Mouse (Mus musculus) thymus, adult 2 months (tissue): ENCODE data around the gene Ttc36. TPM values are rescaled to one million over a fixed set of nuclear protein-coding genes. Genes with fewer than 3 reads are reported as not detected.

Experiments used
- DNase-seq: peaks from one replicate; pipeline ENCODE4 v3.0.0; 2021
- H3K27ac ChIP-seq: fragments of 200-500 bp; 2 replicates; pipeline ENCODE4 v1.5.1; 2012; ENCODE audit warnings: low read length, control low read depth; ENCODE audit not compliant: control insufficient read depth, insufficient read depth
- H3K27me3 ChIP-seq: fragments of 200-500 bp; 2 replicates; pipeline ENCODE4 v1.6.1; 2012; ENCODE audit warnings: mild to moderate bottlenecking, low read length, moderate library complexity, mixed read lengths; ENCODE audit not compliant: control insufficient read depth, insufficient read depth
- H3K36me3 ChIP-seq: fragments of 200-500 bp; 2 replicates; pipeline ENCODE4 v1.6.1; 2012; ENCODE audit warnings: mild to moderate bottlenecking, low read length, moderate library complexity; ENCODE audit not compliant: control insufficient read depth, insufficient read depth
- H3K4me1 ChIP-seq: fragments of 200-500 bp; replicated peaks from 2 replicates; pipeline ENCODE4 v1.6.1; 2012; ENCODE audit warnings: low read length; ENCODE audit not compliant: control insufficient read depth, insufficient read depth
- H3K4me3 ChIP-seq: fragments of 200-500 bp; 2 replicates; pipeline ENCODE4 v1.5.1; 2012; ENCODE audit warnings: mild to moderate bottlenecking, low read length, control low read depth, moderate library complexity; ENCODE audit not compliant: control insufficient read depth, insufficient read depth
- CTCF ChIP-seq: fragments of 200-500 bp; IDR thresholded peaks from 2 replicates; pipeline ENCODE4 v1.5.1; 2012; ENCODE audit warnings: mild to moderate bottlenecking, control low read depth, low read length, moderate library complexity, borderline replicate concordance; ENCODE audit not compliant: control insufficient read depth, poor library complexity, insufficient read depth; ENCODE audit errors: extremely low read depth
- POLR2A ChIP-seq: fragments of 200-500 bp; IDR thresholded peaks from 2 replicates; pipeline ENCODE4 v1.6.1; 2012; ENCODE audit warnings: mild to moderate bottlenecking, low read length, control low read depth, moderate library complexity; ENCODE audit not compliant: control insufficient read depth, poor library complexity, insufficient read depth; ENCODE audit errors: extremely low read depth
- WGBS: fragments of 180-500 bp; shearing (Covaris S2); methylation state at CpG from one replicate; pipeline ENCODE4 v1.1.7; 2018; 5-methylcytosine and 5-hydroxymethylcytosine counted together
- polyA plus RNA-seq: library from polyadenylated mRNA; depleted of rRNA; stranded (reverse); fragments of >200 nt; gene quantifications from 2 replicates; pipeline ENCODE4 v1.2.3, GENCODE M21; 2012

The Ttc36 gene
- polyA plus RNA-seq, 1 experiment, result 4.3 TPM

- Histone ChIP-seq H3K4me1 (no peaks in the 10 kb centered on the region), H3K36me3 (peaks cover 71% of the 10 kb centered on the region)
Observed at GRCm38 (mm10) chr9:44807141-44807540, 4.3 kb upstream of the Ttc36 start.

GRCm38 (mm10) chr9:44805536-44805935 is 2.7 kb upstream of the Ttc36 start:
- TF ChIP-seq POLR2A, result no peak
- no peak for TF ChIP-seq CTCF

More at GRCm38 (mm10) chr9:44807141-44807540, 4.3 kb upstream of the Ttc36 start:
- 95% methylated on average over 5 of the region's 5 CpGs for WGBS
- H3K27me3 ChIP-seq, result no peaks in the 10 kb centered on the region
- TF ChIP-seq CTCF (no peak), POLR2A (no peak)
- no peak for DNase-seq
- H3K4me3 ChIP-seq, result no peak overlapping the region
- no peak overlapping the region for H3K27ac ChIP-seq

GRCm38 (mm10) chr9:44804678-44805077 is 1.8 kb upstream of the Ttc36 start:
- DNase-seq, result no peak
- WGBS, result 97% methylated on average over 10 of the region's 10 CpGs
- no peak overlapping the region for H3K27ac ChIP-seq
- H3K36me3 ChIP-seq, result peaks cover 47% of the 10 kb centered on the region
- no peaks in the 10 kb centered on the region for H3K27me3 ChIP-seq
- no peak for TF ChIP-seq CTCF
- no peak for TF ChIP-seq POLR2A
- peaks cover 1% of the 10 kb centered on the region; the same call in 1 of the 2 replicates for H3K4me1 ChIP-seq
- H3K4me3 ChIP-seq, result no peak overlapping the region

More at GRCm38 (mm10) chr9:44805536-44805935, 2.7 kb upstream of the Ttc36 start:
- DNase-seq, result no peak
- Histone ChIP-seq H3K4me3 (no peak overlapping the region), H3K4me1 (no peaks in the 10 kb centered on the region), H3K27me3 (no peaks in the 10 kb centered on the region), H3K27ac (no peak overlapping the region), H3K36me3 (peaks cover 56% of the 10 kb centered on the region)
- 97% methylated on average over 5 of the region's 5 CpGs for WGBS

GRCm38 (mm10) chr9:44801669-44802068 is 1.2 kb downstream of the Ttc36 start:
- WGBS, result 79% methylated on average over 6 of the region's 6 CpGs
- H3K27ac ChIP-seq, result no peak overlapping the region
- peaks cover 8% of the 10 kb centered on the region for H3K4me1 ChIP-seq
- DNase-seq, result no peak
- H3K36me3 ChIP-seq, result peaks cover 17% of the 10 kb centered on the region
- TF ChIP-seq CTCF (no peak), POLR2A (no peak)
- no peaks in the 10 kb centered on the region; the same call in 1 of the 2 replicates for H3K27me3 ChIP-seq
- H3K4me3 ChIP-seq, result no peak overlapping the region

- WGBS, result 49% methylated on average over 9 of the region's 9 CpGs
- Histone ChIP-seq H3K4me3 (no peak overlapping the region), H3K27ac (no peak overlapping the region), H3K4me1 (peaks cover 8% of the 10 kb centered on the region), H3K36me3 (peaks cover 2% of the 10 kb centered on the region; the same call in 1 of the 2 replicates), H3K27me3 (no peaks in the 10 kb centered on the region; the same call in 1 of the 2 replicates)
- no peak for DNase-seq
- no peak for TF ChIP-seq CTCF
- no peak for TF ChIP-seq POLR2A
Observed at GRCm38 (mm10) chr9:44799958-44800324, 2.9 kb downstream of the Ttc36 start.

- Histone ChIP-seq H3K4me3 (peak within 1 kb of the TSS; percentile 42), H3K27me3 (no peaks in the 10 kb centered on the region; the same call in 1 of the 2 replicates), H3K4me1 (peaks cover 8% of the 10 kb centered on the region), H3K27ac (no peak within 1 kb of the TSS), H3K36me3 (no peaks in the 10 kb centered on the region)
- no peak for TF ChIP-seq CTCF
- no peak for TF ChIP-seq POLR2A
- peak; percentile 73 for DNase-seq
- under 1% methylated on average over 75 of the region's 75 CpGs for WGBS
Observed at GRCm38 (mm10) chr9:44799102-44799957, 3.5 kb downstream of the Ttc36 start, which contains the start of gene Tmem25. Tmem25 (minus strand) TSS chr9:44799307.
